Mouse (Mus musculus): ENCODE measurements around the gene Stox2. TPM values are rescaled to one million over a fixed set of nuclear protein-coding genes. Genes with fewer than 3 reads are reported as not detected.

Stox2 gene
- polyA plus RNA-seq, 1 experiment from 2014 or later = 33.5 TPM

- Histone ChIP-seq H3K27me3 (peaks cover 13% of the 10 kb centered on the region), H3K4me1 (replicated peaks) (peaks cover 44% of the 10 kb centered on the region), H3K27ac (replicated peaks) (peak overlapping the region; percentile 59), H3K36me3 (no peaks in the 10 kb centered on the region), H3K4me3 (no peak overlapping the region), H3K4me2 (peak overlapping the region; percentile 34), H3K9me3 (no peaks in the 10 kb centered on the region), H3K9ac (no peak overlapping the region)
- WGBS = 69% methylated on average over 9 of the region's 9 CpGs
- no peak; the same call in 1 of the 2 replicates for ATAC-seq (ENCODE audit: low read depth)
These were observed 100.4 kb downstream of the Stox2 start for GRCm38 (mm10) chr8:47345772-47346103.

GRCm38 (mm10) chr8:47345085-47345771, 100.9 kb downstream of the Stox2 start:
- WGBS = 15% methylated on average over 15 of the region's 15 CpGs
- H3K9ac ChIP-seq = no peak overlapping the region
- peaks cover 15% of the 10 kb centered on the region for H3K27me3 ChIP-seq
- H3K9me3 ChIP-seq = no peaks in the 10 kb centered on the region
- no peaks in the 10 kb centered on the region for H3K36me3 ChIP-seq
- H3K4me1 ChIP-seq (replicated peaks) = peaks cover 43% of the 10 kb centered on the region
- H3K4me2 ChIP-seq = peak overlapping the region; percentile 34
- no peak overlapping the region for H3K4me3 ChIP-seq
- peak overlapping the region; percentile 59 for H3K27ac ChIP-seq (replicated peaks)
- no peak for ATAC-seq (ENCODE audit: low read depth)

GRCm38 (mm10) chr8:47341474-47341873, 104.7 kb downstream of the Stox2 start:
- Histone ChIP-seq H3K27me3 (peaks cover 11% of the 10 kb centered on the region), H3K9ac (no peak overlapping the region), H3K4me1 (replicated peaks) (peaks cover 37% of the 10 kb centered on the region), H3K27ac (replicated peaks) (no peak overlapping the region), H3K9me3 (no peaks in the 10 kb centered on the region), H3K4me2 (no peak overlapping the region), H3K4me3 (no peak overlapping the region), H3K36me3 (no peaks in the 10 kb centered on the region)
- WGBS = 72% methylated on average over 11 of the region's 11 CpGs
- no peak for ATAC-seq (ENCODE audit: low read depth)

- Histone ChIP-seq H3K4me2 (no peak overlapping the region), H3K27me3 (peaks cover 11% of the 10 kb centered on the region), H3K4me1 (replicated peaks) (peaks cover 22% of the 10 kb centered on the region), H3K4me3 (no peak overlapping the region), H3K36me3 (no peaks in the 10 kb centered on the region), H3K9me3 (no peaks in the 10 kb centered on the region), H3K9ac (no peak overlapping the region), H3K27ac (replicated peaks) (no peak overlapping the region)
- 38% methylated on average over 3 of the region's 3 CpGs for WGBS
- ATAC-seq (ENCODE audit: low read depth) = no peak
These were observed 107.4 kb downstream of the Stox2 start for GRCm38 (mm10) chr8:47338691-47339323.

GRCm38 (mm10) chr8:47336433-47336832, 109.7 kb downstream of the Stox2 start:
- WGBS = 92% methylated on average over 12 of the region's 12 CpGs
- H3K9me3 ChIP-seq = no peaks in the 10 kb centered on the region
- H3K27me3 ChIP-seq = peaks cover 8% of the 10 kb centered on the region
- H3K4me3 ChIP-seq = no peak overlapping the region
- peaks cover 30% of the 10 kb centered on the region for H3K4me1 ChIP-seq (replicated peaks)
- H3K36me3 ChIP-seq = no peaks in the 10 kb centered on the region
- ATAC-seq (ENCODE audit: low read depth) = no peak
- H3K4me2 ChIP-seq = no peak overlapping the region
- no peak overlapping the region for H3K27ac ChIP-seq (replicated peaks)
- no peak overlapping the region for H3K9ac ChIP-seq

- no peak overlapping the region for H3K27ac ChIP-seq (replicated peaks)
These were observed 110.2 kb downstream of the Stox2 start for GRCm38 (mm10) chr8:47335940-47336339.

GRCm38 (mm10) chr8:47334223-47334757, 111.9 kb downstream of the Stox2 start:
- peak overlapping the region; percentile 66 for H3K9ac ChIP-seq
- WGBS = 53% methylated on average over 9 of the region's 9 CpGs

More at GRCm38 (mm10) chr8:47335940-47336339, 110.2 kb downstream of the Stox2 start:
- ATAC-seq (ENCODE audit: low read depth) = no peak
- no peak overlapping the region for H3K9ac ChIP-seq
- H3K36me3 ChIP-seq = no peaks in the 10 kb centered on the region
- H3K9me3 ChIP-seq = no peaks in the 10 kb centered on the region
- no peak overlapping the region for H3K4me3 ChIP-seq
- peaks cover 30% of the 10 kb centered on the region for H3K4me1 ChIP-seq (replicated peaks)
- H3K27me3 ChIP-seq = 0 out of 2 replicates have a peak, but pooled peaks cover 3% of the 10 kb centered on the region
- 93% methylated on average over 4 of the region's 4 CpGs for WGBS
- no peak overlapping the region for H3K4me2 ChIP-seq

GRCm38 (mm10) chr8:47332941-47333340, 113.2 kb downstream of the Stox2 start:
- WGBS = 55% methylated on average over 1 of the region's 1 CpGs
- no peak for ATAC-seq (ENCODE audit: low read depth)
- no peak overlapping the region for H3K9ac ChIP-seq
- H3K27me3 ChIP-seq = no peaks in the 10 kb centered on the region
- peaks cover 12% of the 10 kb centered on the region; the same call in 1 of the 2 replicates for H3K4me1 ChIP-seq (replicated peaks)
- H3K9me3 ChIP-seq = no peaks in the 10 kb centered on the region
- no peak overlapping the region for H3K4me3 ChIP-seq
- H3K36me3 ChIP-seq = no peaks in the 10 kb centered on the region
- H3K27ac ChIP-seq (replicated peaks) = no peak overlapping the region
- H3K4me2 ChIP-seq = no peak overlapping the region

More at GRCm38 (mm10) chr8:47334223-47334757, 111.9 kb downstream of the Stox2 start:
- ATAC-seq (ENCODE audit: low read depth) = peak; percentile 99
- H3K27ac ChIP-seq (replicated peaks) = peak overlapping the region; percentile 90
- no peaks in the 10 kb centered on the region for H3K27me3 ChIP-seq
- H3K36me3 ChIP-seq = no peaks in the 10 kb centered on the region
- H3K9me3 ChIP-seq = no peaks in the 10 kb centered on the region
- H3K4me1 ChIP-seq (replicated peaks) = peaks cover 16% of the 10 kb centered on the region
- H3K4me2 ChIP-seq = peak overlapping the region; percentile 46
- peak overlapping the region; percentile 30 for H3K4me3 ChIP-seq

- no peaks in the 10 kb centered on the region for H3K27me3 ChIP-seq
These were observed 115.2 kb downstream of the Stox2 start for GRCm38 (mm10) chr8:47330982-47331381.

GRCm38 (mm10) chr8:47326348-47326747, 119.8 kb downstream of the Stox2 start:
- no peak overlapping the region for H3K4me2 ChIP-seq
- H3K27me3 ChIP-seq = no peaks in the 10 kb centered on the region
- no peaks in the 10 kb centered on the region for H3K9me3 ChIP-seq
- H3K4me1 ChIP-seq (replicated peaks) = peaks cover 7% of the 10 kb centered on the region; the same call in 1 of the 2 replicates
- no peak overlapping the region for H3K4me3 ChIP-seq
- no peak overlapping the region for H3K27ac ChIP-seq (replicated peaks)
- ATAC-seq (ENCODE audit: low read depth) = no peak
- H3K9ac ChIP-seq = no peak overlapping the region
- 90% methylated on average over 8 of the region's 8 CpGs for WGBS
- H3K36me3 ChIP-seq = no peaks in the 10 kb centered on the region

More at GRCm38 (mm10) chr8:47330982-47331381, 115.2 kb downstream of the Stox2 start:
- no peak overlapping the region for H3K4me2 ChIP-seq
- H3K9ac ChIP-seq = no peak overlapping the region
- H3K4me1 ChIP-seq (replicated peaks) = peaks cover 12% of the 10 kb centered on the region; the same call in 1 of the 2 replicates
- no peak overlapping the region for H3K27ac ChIP-seq (replicated peaks)
- ATAC-seq (ENCODE audit: low read depth) = no peak
- 85% methylated on average over 5 of the region's 5 CpGs for WGBS
- no peaks in the 10 kb centered on the region for H3K36me3 ChIP-seq
- H3K4me3 ChIP-seq = no peak overlapping the region
- no peaks in the 10 kb centered on the region for H3K9me3 ChIP-seq

- H3K36me3 ChIP-seq = no peaks in the 10 kb centered on the region
- no peaks in the 10 kb centered on the region for H3K9me3 ChIP-seq
- ATAC-seq (ENCODE audit: low read depth) = peak; percentile 30
- no peak overlapping the region for H3K4me3 ChIP-seq
- H3K27me3 ChIP-seq = no peaks in the 10 kb centered on the region
- no peak overlapping the region for H3K9ac ChIP-seq
- peak overlapping the region; percentile 12; the same call in 1 of the 2 replicates for H3K4me2 ChIP-seq
- WGBS = 26% methylated on average over 16 of the region's 16 CpGs
- H3K4me1 ChIP-seq (replicated peaks) = peaks cover 9% of the 10 kb centered on the region; the same call in 1 of the 2 replicates
- no peak overlapping the region for H3K27ac ChIP-seq (replicated peaks)
These were observed 121.9 kb downstream of the Stox2 start for GRCm38 (mm10) chr8:47324117-47324820.

GRCm38 (mm10) chr8:47321282-47321681, 124.9 kb downstream of the Stox2 start:
- H3K4me2 ChIP-seq = no peak overlapping the region
- H3K9me3 ChIP-seq = no peaks in the 10 kb centered on the region
- no peaks in the 10 kb centered on the region for H3K27me3 ChIP-seq
- 38% methylated on average over 5 of the region's 5 CpGs for WGBS
- H3K36me3 ChIP-seq = no peaks in the 10 kb centered on the region
- ATAC-seq (ENCODE audit: low read depth) = no peak
- H3K4me1 ChIP-seq (replicated peaks) = peaks cover 9% of the 10 kb centered on the region; the same call in 1 of the 2 replicates
- no peak overlapping the region for H3K9ac ChIP-seq
- H3K27ac ChIP-seq (replicated peaks) = no peak overlapping the region
- H3K4me3 ChIP-seq = no peak overlapping the region
